Mouse (Mus musculus): Measurements from ENCODE around the gene Lpcat1. TPM values are rescaled to one million over a fixed set of nuclear protein-coding genes. Genes with fewer than 3 reads are reported as not detected.
A peak's percentile ranks its signal among the peaks of the same experiment; 100 is the strongest.

Gene Lpcat1
- polyA plus RNA-seq, 1 experiment: 38.4 TPM

- H3K27me3 ChIP-seq (ENCODE audit: control insufficient read depth, insufficient read depth, low read length): no peaks in the 10 kb centered on the region
- no peak overlapping the region for H3K27ac ChIP-seq (ENCODE audit: insufficient read depth, low read length)
- WGBS: 30% methylated on average over 5 of the region's 5 CpGs
- no peak for DNase-seq
- H3K4me3 ChIP-seq (replicated peaks; ENCODE audit: insufficient read depth, low read depth, low read length): no peak overlapping the region
- H3K4me1 ChIP-seq (ENCODE audit: control insufficient read depth, insufficient read depth, low read length): peaks cover 28% of the 10 kb centered on the region
- TF ChIP-seq CTCF (IDR thresholded peaks at IDR 0.05; ENCODE audit: borderline replicate concordance, insufficient read depth, low read depth, low read length) (no peak), POLR2A (IDR thresholded peaks at IDR 0.05; ENCODE audit: borderline replicate concordance, insufficient read depth, low read length) (no peak)
Measured at GRCm38 (mm10) chr13:73484171-73484570, 17.2 kb downstream of the Lpcat1 start.

GRCm38 (mm10) chr13:73488105-73488504 is 21.1 kb downstream of the Lpcat1 start:
- TF ChIP-seq POLR2A (IDR thresholded peaks at IDR 0.05; ENCODE audit: borderline replicate concordance, insufficient read depth, low read length) (no peak), CTCF (IDR thresholded peaks at IDR 0.05; ENCODE audit: borderline replicate concordance, insufficient read depth, low read depth, low read length) (no peak)
- H3K27me3 ChIP-seq (ENCODE audit: control insufficient read depth, insufficient read depth, low read length): no peaks in the 10 kb centered on the region
- H3K4me3 ChIP-seq (replicated peaks; ENCODE audit: insufficient read depth, low read depth, low read length): no peak overlapping the region
- no peak for DNase-seq
- peaks cover 24% of the 10 kb centered on the region for H3K4me1 ChIP-seq (ENCODE audit: control insufficient read depth, insufficient read depth, low read length)
- no peak overlapping the region for H3K27ac ChIP-seq (ENCODE audit: insufficient read depth, low read length)
- 16% methylated on average over 3 of the region's 3 CpGs for WGBS

- TF ChIP-seq CTCF (IDR thresholded peaks at IDR 0.05; ENCODE audit: borderline replicate concordance, insufficient read depth, low read depth, low read length): no peak
- no peak for TF ChIP-seq POLR2A (IDR thresholded peaks at IDR 0.05; ENCODE audit: borderline replicate concordance, insufficient read depth, low read length)
- Histone ChIP-seq H3K27me3 (ENCODE audit: control insufficient read depth, insufficient read depth, low read length) (no peaks in the 10 kb centered on the region), H3K4me1 (ENCODE audit: control insufficient read depth, insufficient read depth, low read length) (peaks cover 18% of the 10 kb centered on the region), H3K4me3 (replicated peaks; ENCODE audit: insufficient read depth, low read depth, low read length) (no peak overlapping the region), H3K27ac (ENCODE audit: insufficient read depth, low read length) (no peak overlapping the region)
- 63% methylated on average over 9 of the region's 9 CpGs for WGBS
- DNase-seq: no peak
Measured at GRCm38 (mm10) chr13:73488707-73489106, 21.7 kb downstream of the Lpcat1 start.

GRCm38 (mm10) chr13:73489986-73490385 is 23.0 kb downstream of the Lpcat1 start:
- no peak for TF ChIP-seq POLR2A (IDR thresholded peaks at IDR 0.05; ENCODE audit: borderline replicate concordance, insufficient read depth, low read length)
- TF ChIP-seq CTCF (IDR thresholded peaks at IDR 0.05; ENCODE audit: borderline replicate concordance, insufficient read depth, low read depth, low read length): no peak
- H3K27ac ChIP-seq (ENCODE audit: insufficient read depth, low read length): no peak overlapping the region

GRCm38 (mm10) chr13:73490564-73491170 is 23.7 kb downstream of the Lpcat1 start:
- Histone ChIP-seq H3K27ac (ENCODE audit: insufficient read depth, low read length) (no peak overlapping the region), H3K4me3 (replicated peaks; ENCODE audit: insufficient read depth, low read depth, low read length) (no peak overlapping the region), H3K4me1 (ENCODE audit: control insufficient read depth, insufficient read depth, low read length) (peaks cover 6% of the 10 kb centered on the region), H3K27me3 (ENCODE audit: control insufficient read depth, insufficient read depth, low read length) (no peaks in the 10 kb centered on the region)
- WGBS: 30% methylated on average over 8 of the region's 8 CpGs
- TF ChIP-seq CTCF (IDR thresholded peaks at IDR 0.05; ENCODE audit: borderline replicate concordance, insufficient read depth, low read depth, low read length) (no peak), POLR2A (IDR thresholded peaks at IDR 0.05; ENCODE audit: borderline replicate concordance, insufficient read depth, low read length) (no peak)
- peak; percentile 76 to 85 for DNase-seq

More at GRCm38 (mm10) chr13:73489986-73490385, 23.0 kb downstream of the Lpcat1 start:
- no peak for DNase-seq
- H3K4me3 ChIP-seq (replicated peaks; ENCODE audit: insufficient read depth, low read depth, low read length): no peak overlapping the region
- 97% methylated on average over 3 of the region's 3 CpGs for WGBS
- peaks cover 6% of the 10 kb centered on the region for H3K4me1 ChIP-seq (ENCODE audit: control insufficient read depth, insufficient read depth, low read length)
- H3K27me3 ChIP-seq (ENCODE audit: control insufficient read depth, insufficient read depth, low read length): no peaks in the 10 kb centered on the region

GRCm38 (mm10) chr13:73493183-73493582 is 26.2 kb downstream of the Lpcat1 start:
- 92% methylated on average over 4 of the region's 4 CpGs for WGBS
- DNase-seq: no peak
- TF ChIP-seq POLR2A (IDR thresholded peaks at IDR 0.05; ENCODE audit: borderline replicate concordance, insufficient read depth, low read length) (no peak), CTCF (IDR thresholded peaks at IDR 0.05; ENCODE audit: borderline replicate concordance, insufficient read depth, low read depth, low read length) (no peak)
- peaks cover 6% of the 10 kb centered on the region for H3K4me1 ChIP-seq (ENCODE audit: control insufficient read depth, insufficient read depth, low read length)
- no peak overlapping the region for H3K27ac ChIP-seq (ENCODE audit: insufficient read depth, low read length)
- H3K27me3 ChIP-seq (ENCODE audit: control insufficient read depth, insufficient read depth, low read length): no peaks in the 10 kb centered on the region
- no peak overlapping the region for H3K4me3 ChIP-seq (replicated peaks; ENCODE audit: insufficient read depth, low read depth, low read length)

- Histone ChIP-seq H3K27ac (ENCODE audit: insufficient read depth, low read length) (no peak overlapping the region), H3K4me3 (replicated peaks; ENCODE audit: insufficient read depth, low read depth, low read length) (no peak overlapping the region), H3K4me1 (ENCODE audit: control insufficient read depth, insufficient read depth, low read length) (peaks cover 6% of the 10 kb centered on the region), H3K27me3 (ENCODE audit: control insufficient read depth, insufficient read depth, low read length) (no peaks in the 10 kb centered on the region)
- no peak for TF ChIP-seq POLR2A (IDR thresholded peaks at IDR 0.05; ENCODE audit: borderline replicate concordance, insufficient read depth, low read length)
- no peak for TF ChIP-seq CTCF (IDR thresholded peaks at IDR 0.05; ENCODE audit: borderline replicate concordance, insufficient read depth, low read depth, low read length)
- whole genome bisulfite sequencing: 93% methylated on average over 9 of the region's 9 CpGs
- no peak for DNase-seq
Measured at GRCm38 (mm10) chr13:73494528-73494927, 27.5 kb downstream of the Lpcat1 start.

GRCm38 (mm10) chr13:73496137-73496536 is 29.1 kb downstream of the Lpcat1 start:
- Histone ChIP-seq H3K4me3 (replicated peaks; ENCODE audit: insufficient read depth, low read depth, low read length) (no peak overlapping the region), H3K27me3 (ENCODE audit: control insufficient read depth, insufficient read depth, low read length) (no peaks in the 10 kb centered on the region), H3K4me1 (ENCODE audit: control insufficient read depth, insufficient read depth, low read length) (peaks cover 2% of the 10 kb centered on the region), H3K27ac (ENCODE audit: insufficient read depth, low read length) (no peak overlapping the region)
- DNase-seq: no peak
- 81% methylated on average over 2 of the region's 2 CpGs for WGBS
- TF ChIP-seq POLR2A (IDR thresholded peaks at IDR 0.05; ENCODE audit: borderline replicate concordance, insufficient read depth, low read length): no peak
- no peak for TF ChIP-seq CTCF (IDR thresholded peaks at IDR 0.05; ENCODE audit: borderline replicate concordance, insufficient read depth, low read depth, low read length)

Measured in cerebellum, adult 2 months (tissue).